Mouse (Mus musculus) 3T3-L1 (cell line): ENCODE measurements around the gene Acox3.
A peak's percentile ranks its signal among the peaks of the same experiment; 100 is the strongest.
"Not testable (repeated sequence)": the region's sequence is repeated elsewhere in the genome, so short reads cannot be mapped to it uniquely, and the experiment has no call there.

Source experiments
- DNase-seq: peaks from one replicate; pipeline ENCODE4 v3.0.0-alpha.2; 2015; ENCODE audit warnings: low read depth, low spot score

Gene Acox3

DNA sequence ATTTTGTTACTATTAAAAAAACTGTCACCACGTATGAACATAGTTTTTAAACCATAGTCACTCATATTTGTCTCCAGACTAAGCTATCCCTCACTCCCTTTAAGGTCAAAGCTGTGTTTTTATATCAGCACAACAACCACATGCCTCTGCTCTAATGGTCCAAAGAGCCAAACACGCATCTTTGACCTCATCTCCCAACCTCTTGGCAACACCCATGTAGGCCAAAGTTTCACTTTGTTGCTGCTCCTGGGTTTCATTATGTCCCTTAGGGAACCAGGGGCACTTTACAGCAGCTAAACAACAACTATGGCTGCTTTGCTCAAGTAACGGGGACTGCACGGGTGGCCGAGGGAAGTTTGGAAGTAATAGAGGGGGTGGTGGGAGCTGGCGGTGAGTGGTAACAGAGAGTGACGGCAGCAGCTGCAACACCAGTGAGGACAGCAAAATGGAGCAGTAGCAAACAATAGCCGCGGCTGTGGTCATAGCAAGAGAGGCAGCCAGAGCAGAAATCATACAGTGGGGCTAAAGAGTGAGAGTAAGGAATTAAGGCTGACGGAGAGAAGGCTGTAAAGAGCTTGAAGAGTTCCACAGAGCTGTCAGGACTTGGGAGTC, 6.3 kb upstream of the Acox3 start:
- no peak for DNase-seq

DNA sequence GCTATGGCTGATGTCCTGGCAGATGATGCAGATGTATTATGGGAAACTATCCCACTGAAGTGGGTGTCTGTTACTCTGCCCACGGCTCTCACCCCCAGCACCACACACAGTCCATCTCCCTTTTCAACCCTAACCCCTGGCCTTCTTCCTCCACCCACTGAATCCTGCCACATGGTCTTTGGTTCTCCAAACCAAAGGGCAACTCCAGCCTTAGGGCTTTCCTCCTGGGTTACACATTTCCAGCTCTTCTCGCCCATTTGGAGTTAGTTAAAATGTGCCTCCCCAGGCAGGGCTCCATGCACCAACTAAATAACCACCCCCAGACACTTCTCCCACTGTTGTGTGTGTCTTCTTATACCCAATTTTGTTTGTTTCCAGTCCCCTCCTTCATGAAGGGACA, 4.4 kb upstream of the Acox3 start:
- no peak for DNase-seq

DNA sequence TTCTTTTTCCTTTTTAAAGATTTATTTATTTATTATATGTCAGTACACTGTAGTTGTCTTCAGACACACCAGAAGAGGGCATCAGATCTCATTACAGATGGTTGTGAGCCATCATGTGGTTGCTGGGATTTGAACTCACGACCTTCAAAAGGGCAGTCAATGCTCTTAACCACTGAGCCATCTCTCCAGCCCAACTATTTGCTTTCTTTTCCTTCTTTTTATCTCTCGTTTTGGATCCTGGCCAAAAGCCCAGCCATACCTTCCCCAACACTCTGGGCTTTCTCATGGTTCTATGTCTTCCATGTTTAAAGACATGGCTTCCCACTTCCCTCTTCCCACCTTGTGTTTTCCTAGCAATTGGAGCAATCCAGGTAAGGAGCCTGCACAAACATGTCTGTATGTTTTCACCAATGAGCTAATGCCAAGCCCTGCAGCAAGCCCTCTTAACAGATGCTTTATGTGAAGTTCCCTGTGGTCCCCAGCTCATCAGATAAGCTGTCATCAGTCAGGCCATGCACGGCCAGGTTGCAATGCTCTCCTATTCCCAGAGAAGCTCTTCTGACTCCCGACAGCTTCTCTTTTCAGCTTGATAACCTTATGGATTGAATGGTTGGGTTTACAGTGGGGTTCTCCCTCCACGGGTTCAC, 3.5 kb upstream of the Acox3 start:
- no peak for DNase-seq

DNA sequence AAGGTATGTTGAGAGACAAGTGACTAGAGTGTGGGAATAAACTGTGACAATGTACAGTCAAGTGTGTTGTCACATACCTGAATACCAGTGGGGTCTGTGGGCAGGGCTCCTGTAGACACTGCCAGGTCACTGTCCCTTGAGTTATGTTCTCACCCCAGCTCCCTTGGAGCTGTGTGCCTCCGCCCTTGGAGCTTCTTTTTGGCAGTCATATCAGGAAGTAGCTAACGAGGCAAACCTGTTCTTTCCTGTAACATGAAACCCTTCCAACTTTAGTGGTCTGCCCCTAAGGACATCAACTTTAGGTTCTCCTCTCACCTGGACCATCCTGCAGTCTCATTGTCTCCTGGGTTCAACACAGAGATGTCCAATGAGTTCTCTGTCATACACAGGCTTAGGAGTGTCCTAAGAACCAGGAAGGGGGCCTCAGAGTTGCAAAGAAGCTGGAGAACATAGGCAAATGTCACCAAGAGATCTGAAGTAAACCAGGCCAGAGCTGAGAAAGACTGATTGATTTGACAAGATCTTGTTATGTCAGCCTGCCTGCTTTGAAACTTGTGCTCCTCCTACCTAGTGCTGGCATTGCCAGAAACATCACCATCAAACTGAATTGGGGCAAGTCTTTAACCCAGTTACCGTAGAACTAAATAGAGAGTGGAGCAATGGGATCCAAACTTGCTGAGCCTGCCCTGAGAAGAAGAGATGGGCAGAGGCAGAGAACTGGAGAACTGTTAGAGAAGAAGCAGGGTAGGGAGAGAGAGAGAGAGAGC, 2.5 kb upstream of the Acox3 start:
- DNase-seq: no peak

DNA sequence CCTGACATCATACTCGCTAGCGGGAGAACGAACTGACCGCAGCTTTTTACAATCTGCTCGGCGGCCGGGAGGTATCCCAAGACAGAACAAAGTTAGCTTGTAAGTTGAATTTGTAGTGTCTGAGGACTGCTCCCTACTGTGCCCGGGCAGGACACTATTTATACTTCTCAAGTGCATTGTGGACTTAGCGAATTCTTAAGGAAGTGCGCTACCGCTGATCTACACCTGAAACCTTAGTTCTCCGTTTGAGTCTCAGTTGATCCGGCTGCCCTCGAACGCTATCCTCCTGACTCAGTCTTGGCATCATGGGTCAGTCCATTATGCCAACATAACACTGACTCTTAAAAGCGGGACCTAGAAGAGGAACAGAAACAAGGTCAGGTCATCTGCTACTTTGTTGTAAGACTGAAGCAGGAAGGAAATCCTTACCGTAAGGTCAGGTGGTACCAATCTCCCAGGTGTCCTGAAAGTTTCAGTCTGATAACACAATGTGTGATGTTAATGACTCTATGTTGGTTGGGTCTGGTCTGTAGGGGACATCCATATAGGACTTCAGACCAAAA, 462 bp downstream of the Acox3 start:
- DNase-seq: no peak

DNA sequence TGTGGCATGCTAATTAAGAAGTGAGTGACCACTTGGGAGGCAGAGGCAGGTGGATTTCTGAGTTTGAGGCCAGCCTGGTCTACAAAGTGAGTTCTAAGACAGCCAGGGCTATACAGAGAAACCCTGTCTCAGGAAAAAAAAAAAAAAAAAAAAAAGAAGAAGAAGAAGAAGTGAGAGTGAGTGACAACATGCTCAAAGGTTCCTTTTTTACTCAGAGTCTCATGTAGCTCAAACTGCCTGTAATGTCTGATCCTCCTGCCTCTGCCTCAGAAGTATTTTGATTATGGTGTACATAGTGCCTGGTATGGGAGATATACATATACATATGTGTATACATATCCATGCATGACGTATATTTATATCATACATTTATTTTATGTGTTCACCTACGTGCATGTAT, 1.4 kb downstream of the Acox3 start:
- not testable (repeated sequence) for DNase-seq

DNA sequence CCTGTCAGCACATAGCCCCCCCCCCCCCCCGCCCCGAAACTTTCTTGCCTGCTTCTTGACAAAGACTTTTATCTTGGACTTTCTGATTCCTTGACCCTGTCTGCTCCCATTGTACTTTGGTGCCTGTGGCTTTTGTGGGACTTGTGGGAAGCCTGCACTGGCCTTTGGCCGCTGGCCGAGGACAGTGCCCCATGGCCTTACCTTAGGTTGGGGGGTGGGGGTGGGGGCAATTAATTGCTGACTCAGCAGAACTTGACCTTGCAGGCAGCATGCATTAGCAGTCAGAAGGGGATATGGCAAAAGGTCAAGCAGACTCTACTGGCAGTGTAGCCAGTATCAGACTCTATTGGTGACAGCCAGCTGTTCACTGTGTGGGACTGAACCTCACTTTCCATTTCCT, 8.7 kb downstream of the Acox3 start:
- no peak for DNase-seq

DNA sequence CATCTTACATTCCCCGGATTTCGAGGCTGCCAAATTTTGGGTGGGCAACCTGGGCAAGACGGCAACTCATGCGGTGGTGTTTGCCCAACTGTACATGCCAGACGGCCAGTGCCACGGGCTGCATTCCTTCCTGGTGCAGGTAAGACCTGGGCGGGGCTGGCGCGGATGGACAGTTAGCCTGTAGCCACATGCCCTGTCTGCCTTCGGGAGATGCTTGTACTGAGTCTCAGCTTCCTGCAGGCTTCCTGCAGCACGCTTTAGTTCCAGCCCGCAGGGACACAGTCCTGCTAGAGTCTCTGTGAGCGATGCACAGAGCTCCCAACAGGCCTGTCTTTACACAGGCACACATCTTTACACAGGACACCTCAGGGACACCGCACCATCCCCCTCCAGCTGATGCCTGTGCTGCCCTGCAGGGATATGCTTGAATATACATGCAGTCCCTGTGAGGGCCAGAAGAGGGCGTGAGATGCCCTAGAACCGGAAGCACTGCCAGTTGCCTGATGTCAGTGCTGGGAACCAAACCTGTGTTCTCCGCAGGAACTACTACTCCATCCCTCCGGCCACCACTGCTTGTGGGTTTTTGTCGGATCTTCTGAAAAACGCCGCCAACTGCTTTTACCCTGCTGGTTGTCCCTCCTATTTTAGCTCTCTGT, 9.4 kb downstream of the Acox3 start:
- no peak for DNase-seq

DNA sequence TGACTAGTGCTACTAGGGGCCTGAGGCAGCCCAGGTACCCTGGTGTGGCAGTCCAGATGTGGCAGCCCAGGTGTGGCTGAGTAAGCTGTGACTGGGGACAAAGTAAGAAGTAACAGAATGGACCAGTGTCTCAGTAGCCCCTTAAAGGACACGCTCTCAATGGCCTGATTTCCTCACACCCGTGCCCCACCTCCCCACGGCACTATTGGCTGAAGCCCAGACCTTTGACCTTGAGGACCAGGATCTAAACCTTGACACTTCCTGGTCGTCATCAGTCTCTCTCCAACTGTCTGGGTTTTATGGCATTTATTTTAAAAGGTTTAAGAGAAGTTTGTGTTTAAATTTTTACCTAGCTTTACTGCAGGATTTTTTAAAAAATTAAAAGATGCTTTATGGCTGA, 10.0 kb downstream of the Acox3 start:
- DNase-seq: no peak

DNA sequence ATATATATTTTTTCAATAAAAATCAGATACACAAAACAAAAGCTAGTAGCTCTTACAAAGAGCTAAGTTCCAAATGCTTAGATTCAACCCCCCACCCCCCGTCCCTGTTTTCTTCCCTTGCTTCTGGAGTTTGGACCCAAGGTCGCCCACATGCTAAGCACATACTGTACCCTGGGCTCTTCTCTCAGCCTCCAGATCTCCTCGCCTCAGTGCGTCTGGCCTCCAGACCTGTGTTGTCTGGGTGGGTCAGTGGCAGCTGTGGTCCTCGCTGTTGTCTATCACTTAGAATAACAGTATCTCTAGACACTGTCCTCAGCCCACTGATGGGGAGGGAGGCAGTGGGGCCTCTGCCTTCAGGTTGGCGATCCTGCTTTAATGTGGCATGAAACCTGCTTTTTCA, 10.4 kb downstream of the Acox3 start:
- no peak for DNase-seq

DNA sequence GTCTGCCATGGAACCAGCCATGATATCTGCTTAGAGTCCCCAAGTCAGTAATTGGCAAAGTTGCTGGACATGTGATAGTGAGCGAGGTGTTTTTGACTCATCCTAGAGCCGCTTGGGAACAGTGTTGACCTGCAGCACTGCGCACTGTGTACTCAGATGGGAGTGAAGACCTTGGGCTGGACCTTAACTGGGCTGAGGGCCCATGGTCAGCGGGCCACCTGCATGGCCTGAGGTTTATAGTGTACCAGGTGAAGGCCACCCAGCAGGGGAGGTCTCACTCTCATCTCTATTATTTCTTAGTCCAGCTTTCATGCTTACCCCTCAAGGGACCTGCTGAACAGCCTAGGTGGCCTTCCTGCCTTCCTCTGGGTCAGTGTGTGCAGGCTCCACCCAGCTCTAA, 11.9 kb downstream of the Acox3 start:
- no peak for DNase-seq

DNA sequence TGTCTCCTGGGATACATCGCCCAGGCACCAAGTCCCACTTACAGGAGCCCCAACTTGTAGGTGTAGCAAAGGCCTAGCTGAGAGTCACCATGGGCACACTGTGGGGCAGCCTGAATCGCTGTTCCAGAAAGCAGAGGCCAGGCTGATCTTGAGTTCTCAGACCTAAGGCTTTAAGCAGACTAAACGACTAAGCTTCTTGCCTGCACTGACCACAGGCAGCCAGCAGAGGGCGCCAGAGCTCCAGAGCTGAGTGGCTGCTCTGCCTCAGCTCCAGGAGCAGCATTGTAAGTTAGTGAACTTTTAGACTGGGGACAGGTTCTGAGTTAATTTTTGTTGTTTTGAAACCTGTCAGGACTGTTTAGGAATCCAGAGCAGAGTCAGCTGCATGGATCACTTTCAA, 12.9 kb downstream of the Acox3 start:
- DNase-seq: peak; percentile 94

DNA sequence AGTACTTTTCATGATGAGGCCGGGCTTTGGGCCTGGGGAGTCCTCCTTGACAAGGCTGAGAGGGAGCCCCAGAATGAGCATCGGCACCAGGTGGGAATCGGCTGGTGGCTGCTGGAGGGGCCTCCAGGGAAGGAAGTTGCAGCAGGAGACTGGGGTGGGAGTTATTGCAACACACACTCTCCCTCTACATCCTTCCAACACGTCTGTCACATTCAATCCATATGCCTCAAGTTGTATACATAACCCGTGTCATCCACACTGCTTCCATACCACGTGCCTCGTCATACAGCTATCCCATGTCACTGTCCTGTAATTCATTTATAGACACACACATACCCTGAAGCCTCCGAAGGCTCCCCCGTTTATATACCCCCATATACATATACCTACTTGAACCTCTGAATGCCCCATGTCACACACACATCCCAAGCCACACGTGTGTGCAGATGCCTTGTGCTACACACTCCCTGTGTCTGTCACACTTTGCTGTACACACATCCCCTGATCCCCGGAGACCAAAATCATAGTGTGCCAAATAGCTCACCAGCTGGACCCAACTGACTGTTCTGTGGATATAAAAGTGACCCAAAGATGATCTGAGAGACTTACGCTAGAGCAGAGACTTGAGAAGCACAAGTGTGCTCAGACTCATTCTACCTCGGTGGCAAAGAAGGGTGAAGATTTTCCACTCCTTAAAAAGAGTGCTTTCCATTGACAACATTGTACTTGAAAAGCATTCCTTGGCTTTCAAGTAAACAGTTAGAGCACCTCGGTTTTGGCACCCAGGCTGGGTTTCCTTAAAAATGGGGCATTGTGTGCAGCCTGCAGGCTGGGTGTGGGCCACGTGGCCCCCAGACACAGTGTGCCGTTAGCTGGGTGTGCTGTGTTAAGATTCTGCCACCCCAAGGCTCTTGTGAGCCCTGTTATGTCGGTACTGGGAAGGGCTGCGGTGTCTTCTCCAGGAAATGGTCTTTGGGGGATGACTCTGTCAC, 13.6 kb downstream of the Acox3 start:
- DNase-seq: no peak

DNA sequence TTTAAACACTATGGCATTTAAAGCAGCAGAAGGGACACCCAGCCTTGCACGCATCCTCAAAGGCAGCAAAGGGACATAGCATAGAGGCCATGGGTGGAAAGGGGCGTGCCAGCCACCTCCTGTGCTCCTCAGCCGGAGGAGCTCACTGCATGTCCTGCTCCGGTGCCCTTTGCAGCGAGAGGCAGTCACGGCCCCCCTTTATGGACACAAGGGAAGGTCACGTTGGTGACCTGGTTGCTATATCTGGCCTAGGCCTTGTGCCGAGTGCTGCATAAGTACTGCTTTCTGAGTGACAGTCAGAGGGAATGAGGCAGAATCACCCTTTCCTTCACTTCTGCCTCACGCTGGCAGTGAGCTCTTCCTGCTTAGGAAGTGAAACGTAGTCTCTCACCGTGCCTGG, 17.4 kb downstream of the Acox3 start:
- no peak for DNase-seq

DNA sequence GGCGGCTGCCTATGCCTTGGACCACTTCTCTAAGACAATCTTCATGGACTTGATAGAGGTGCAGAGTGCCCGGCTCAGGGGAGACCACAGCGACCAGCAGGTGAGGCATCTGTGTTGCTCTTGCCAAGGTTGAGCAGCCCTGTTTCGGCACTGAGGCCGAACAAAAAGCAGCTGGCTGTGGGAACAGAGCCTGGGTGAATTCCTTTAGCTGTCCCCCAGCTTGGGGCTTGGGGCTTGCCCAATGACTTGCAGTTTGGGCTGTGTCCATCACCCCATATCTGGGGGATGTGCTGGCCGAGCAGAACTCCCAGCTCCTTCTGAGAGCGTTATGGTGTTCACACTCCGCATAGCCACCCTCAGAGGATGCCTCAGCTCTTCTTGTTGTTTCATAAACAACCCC, 18.7 kb downstream of the Acox3 start:
- DNase-seq: no peak

DNA sequence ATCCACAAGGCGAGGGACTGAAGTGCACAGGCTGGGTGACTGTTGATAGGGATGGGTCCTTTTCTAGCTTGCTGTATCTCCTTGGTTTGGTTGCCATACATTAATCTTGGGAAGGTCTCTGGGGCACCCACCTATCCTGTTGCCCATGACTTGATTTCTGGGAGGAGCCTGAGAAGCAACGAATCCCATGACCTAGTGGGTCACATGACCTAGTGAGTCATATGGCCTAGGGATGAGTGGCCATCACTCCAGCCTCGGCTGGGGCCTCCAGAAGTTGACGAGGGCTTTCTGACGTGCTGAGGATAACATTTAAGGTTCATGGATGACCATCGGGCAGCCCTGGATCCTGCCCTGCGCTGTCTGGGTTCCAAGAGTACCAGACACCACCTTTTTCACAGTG, 22.5 kb downstream of the Acox3 start:
- DNase-seq: peak; percentile 31

DNA sequence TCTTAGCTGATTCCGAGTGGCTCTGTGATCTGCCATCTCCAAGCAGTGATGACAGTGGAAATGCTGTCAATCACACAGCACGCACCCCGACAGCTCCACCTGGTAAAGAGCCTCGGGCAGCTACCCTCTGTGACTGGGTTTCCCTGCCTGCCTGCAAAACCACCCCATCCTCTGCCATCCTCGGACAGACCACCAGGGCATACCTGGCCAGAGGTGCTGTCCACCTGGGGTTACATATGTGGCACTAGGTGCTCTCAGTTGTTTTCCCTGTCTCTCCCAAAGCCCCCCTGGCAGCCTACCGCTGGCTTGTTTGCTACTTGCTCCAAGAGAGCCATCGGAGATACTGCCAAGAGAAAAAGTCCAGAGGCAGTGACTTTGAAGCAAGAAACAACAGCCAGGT, 24.0 kb downstream of the Acox3 start:
- DNase-seq: no peak

DNA sequence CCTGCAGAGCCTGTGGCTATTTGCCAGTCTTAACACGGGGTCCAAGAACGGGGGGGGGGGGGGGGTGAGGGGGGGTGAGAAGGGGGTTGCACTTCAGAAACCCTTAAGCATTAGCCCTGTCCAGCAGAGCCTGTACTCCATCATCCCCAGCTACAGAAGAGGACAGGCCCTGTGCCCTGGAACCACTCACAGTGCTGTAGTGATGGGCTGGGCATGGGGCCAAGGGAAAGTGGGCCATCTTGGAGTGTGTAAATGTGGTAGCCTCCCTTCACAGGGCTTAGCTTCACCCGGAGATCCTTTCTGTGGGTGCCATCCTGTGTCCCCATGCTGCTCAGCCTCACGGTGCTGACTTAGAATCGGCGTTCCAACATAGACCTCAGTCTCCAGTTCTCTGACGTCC, 24.9 kb downstream of the Acox3 start:
- DNase-seq: no peak

DNA sequence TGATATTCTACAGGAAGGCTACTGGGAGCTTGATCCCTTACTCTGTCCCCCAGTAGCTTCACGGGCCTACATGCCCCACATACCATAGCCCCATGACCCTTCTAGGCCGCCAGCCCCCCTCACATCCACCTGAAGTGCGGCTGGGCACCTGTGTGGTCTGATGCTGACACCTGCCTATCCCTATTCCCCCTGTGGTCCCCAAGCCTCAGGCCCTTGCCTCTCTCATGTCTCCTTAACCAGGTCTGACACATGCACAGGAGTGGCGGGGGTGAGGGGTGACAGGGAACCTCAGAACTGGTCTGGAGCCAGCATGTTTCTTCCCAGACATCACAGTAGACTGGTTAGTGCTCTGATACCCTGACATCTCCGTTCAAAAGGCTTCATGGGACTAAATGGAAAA, 25.7 kb downstream of the Acox3 start:
- no peak for DNase-seq

DNA sequence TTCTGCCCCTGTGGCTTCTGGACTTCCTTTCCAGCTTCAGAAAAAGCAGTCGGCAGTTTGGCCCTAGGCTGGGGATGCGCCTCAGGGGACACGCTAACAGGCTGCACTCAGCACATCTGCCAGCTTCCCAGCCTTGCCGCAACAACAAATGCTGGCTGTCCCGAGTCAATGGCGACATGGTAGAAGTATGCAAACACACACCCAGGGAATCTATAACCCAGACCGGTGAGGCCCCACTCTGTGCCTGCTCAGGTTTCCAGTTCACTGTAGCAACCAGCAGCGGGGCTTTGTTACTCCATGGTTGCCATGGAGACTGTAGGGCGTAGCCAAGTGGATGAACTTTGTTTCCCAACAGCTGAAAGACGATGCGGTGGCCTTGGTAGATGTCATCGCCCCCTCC, 26.5 kb downstream of the Acox3 start:
- peak; percentile 61 for DNase-seq

DNA sequence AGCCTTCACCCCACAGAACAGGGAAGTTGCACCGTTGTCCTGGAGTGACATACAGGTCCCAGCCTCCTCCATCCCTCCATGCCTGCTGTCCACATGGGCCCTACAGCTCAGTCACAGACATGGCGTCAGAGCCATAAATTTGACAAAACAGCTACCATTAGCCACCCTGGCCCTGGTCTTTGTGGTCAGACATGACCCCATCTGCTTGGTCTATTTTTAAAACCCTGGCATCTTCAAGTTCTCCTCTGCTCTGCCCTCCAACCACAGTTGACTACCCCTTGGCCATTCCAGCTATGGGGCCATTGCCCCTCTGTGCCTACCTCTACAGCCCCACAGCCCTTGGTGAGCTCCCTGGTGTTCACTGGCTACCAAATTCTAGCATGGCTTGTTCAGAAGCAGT, 27.1 kb downstream of the Acox3 start:
- no peak for DNase-seq
